Mouse (Mus musculus): Measurements from ENCODE around the gene Lck.

- TF ChIP-seq CTCF (IDR thresholded peaks at IDR 0.05; ENCODE audit: control insufficient read depth, insufficient read depth, insufficient read length) (no peak), MYOG (IDR thresholded peaks at IDR 0.05; ENCODE audit: control insufficient read depth, extremely low read depth, insufficient read length) (no peak), MAX (IDR thresholded peaks at IDR 0.05) (no peak), MYOD1 (IDR thresholded peaks at IDR 0.05; ENCODE audit: control insufficient read depth, insufficient read length, low read depth) (no peak)
Measured at GRCm38 (mm10) chr4:129610472-129610871, 37.0 kb upstream of the Lck start.
